Mouse (Mus musculus) forebrain, embryonic 16.5 days (tissue): ENCODE results near the gene Carm1. TPM values are rescaled to one million over a fixed set of nuclear protein-coding genes. Genes with fewer than 3 reads are reported as not detected.
"Not testable (repeated sequence)": the region's sequence is repeated elsewhere in the genome, so short reads cannot be mapped to it uniquely, and the experiment has no call there.

ENCODE experiments used
- ATAC-seq: fragments of 200-750 bp; cut with Nextera tagmentation; 2 replicates; pipeline ENCODE4 v1.8.0; 2017; ENCODE audit warnings: mild to moderate bottlenecking, moderate library complexity
- H3K27ac ChIP-seq: fragments of 300-500 bp; sonication (generic); 2 replicates; pipeline ENCODE4 v1.5.1; 2014; ENCODE audit warnings: low read length, control low read depth
- H3K27me3 ChIP-seq: fragments of 300-500 bp; sonication (generic); replicated peaks from 2 replicates; pipeline ENCODE4 v1.6.1; 2014; ENCODE audit warnings: low read length; ENCODE audit not compliant: control insufficient read depth, insufficient read depth
- H3K36me3 ChIP-seq: fragments of 300-500 bp; sonication (generic); 2 replicates; pipeline ENCODE4 v1.6.1; 2014; ENCODE audit not compliant: control insufficient read depth, insufficient read depth
- H3K4me1 ChIP-seq: fragments of 300-500 bp; sonication (generic); replicated peaks from 2 replicates; pipeline ENCODE4 v1.6.1; 2014; ENCODE audit warnings: low read length; ENCODE audit not compliant: control insufficient read depth, insufficient read depth
- H3K4me2 ChIP-seq: fragments of 300-500 bp; sonication (generic); 2 replicates; pipeline ENCODE4 v1.6.1; 2014; ENCODE audit warnings: mild to moderate bottlenecking, low read length, control low read depth
- H3K4me3 ChIP-seq: fragments of 300-500 bp; sonication (generic); replicated peaks from 2 replicates; pipeline ENCODE4 v1.5.1; 2014; ENCODE audit warnings: mild to moderate bottlenecking, low read length, control low read depth
- H3K9ac ChIP-seq: fragments of 300-500 bp; sonication (generic); replicated peaks from 2 replicates; pipeline ENCODE4 v1.6.1; 2014; ENCODE audit warnings: low read depth, low read length, control low read depth
- H3K9me3 ChIP-seq: fragments of 300-500 bp; sonication (generic); 2 replicates; pipeline ENCODE4 v1.6.1; 2016; ENCODE audit warnings: low read length; ENCODE audit not compliant: control insufficient read depth
- WGBS: fragments of 180-500 bp; shearing (Covaris S2); extraction: QIAGEN DNeasy Blood & Tissue Kit; methylation state at CpG from one replicate; pipeline ENCODE4 v1.1.7; 2014; 5-methylcytosine and 5-hydroxymethylcytosine counted together
- polyA plus RNA-seq: library from polyadenylated mRNA; unstranded; fragments of >200 nt; fragmentation: Nextera tagmentation; extraction: Ambion mirVana; gene quantifications from 2 replicates; pipeline ENCODE4 v1.2.1, GENCODE M21; 2015

Gene Carm1
- polyA plus RNA-seq, 1 experiment from 2014 or later: 26.5 TPM

- Histone ChIP-seq H3K27ac (peak within 1 kb of the TSS; percentile 84), H3K4me2 (peak within 1 kb of the TSS; percentile 78), H3K9ac (peak within 1 kb of the TSS; percentile 79), H3K27me3 (no peaks in the 10 kb centered on the region), H3K4me1 (peaks cover 16% of the 10 kb centered on the region), H3K36me3 (peaks cover 8% of the 10 kb centered on the region; the same call in 1 of the 2 replicates), H3K4me3 (peak within 1 kb of the TSS; percentile 79), H3K9me3 (no peaks in the 10 kb centered on the region)
- ATAC-seq: peak; percentile 96
- under 1% methylated on average over 44 of the region's 44 CpGs for WGBS
These were observed 36.7 kb upstream of the Carm1 start, which contains the start of gene Tmed1 for GRCm38 (mm10) chr9:21509772-21510688. Gene Tmed1, minus strand, starts transcription at chr9:21510252.

DNA sequence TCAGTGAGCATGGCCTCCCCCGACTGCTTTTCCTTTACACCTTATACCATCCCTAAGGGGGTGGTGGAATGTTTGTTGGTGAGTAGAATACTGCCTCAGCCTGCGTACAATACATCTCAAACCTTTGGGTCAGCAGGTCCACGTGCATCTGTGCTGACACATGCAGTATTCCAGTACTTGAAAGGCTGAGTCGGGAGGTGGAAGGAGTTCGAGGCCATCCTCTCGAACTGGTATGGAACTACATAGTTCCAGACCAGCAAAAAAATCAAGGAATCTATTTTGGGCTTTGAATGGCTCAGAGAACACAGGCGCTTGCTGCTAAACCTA is 36.0 kb upstream of the Carm1 start:
- no peak for ATAC-seq
- peak overlapping the region; percentile 78 for H3K4me2 ChIP-seq
- H3K9me3 ChIP-seq: no peaks in the 10 kb centered on the region
- peak overlapping the region; percentile 79 for H3K9ac ChIP-seq
- H3K36me3 ChIP-seq: peaks cover 4% of the 10 kb centered on the region; the same call in 1 of the 2 replicates
- 4% methylated on average over 7 of the region's 7 CpGs for WGBS
- peak overlapping the region; percentile 84 for H3K27ac ChIP-seq
- no peaks in the 10 kb centered on the region for H3K27me3 ChIP-seq
- peak overlapping the region; percentile 79 for H3K4me3 ChIP-seq
- peaks cover 16% of the 10 kb centered on the region for H3K4me1 ChIP-seq

DNA sequence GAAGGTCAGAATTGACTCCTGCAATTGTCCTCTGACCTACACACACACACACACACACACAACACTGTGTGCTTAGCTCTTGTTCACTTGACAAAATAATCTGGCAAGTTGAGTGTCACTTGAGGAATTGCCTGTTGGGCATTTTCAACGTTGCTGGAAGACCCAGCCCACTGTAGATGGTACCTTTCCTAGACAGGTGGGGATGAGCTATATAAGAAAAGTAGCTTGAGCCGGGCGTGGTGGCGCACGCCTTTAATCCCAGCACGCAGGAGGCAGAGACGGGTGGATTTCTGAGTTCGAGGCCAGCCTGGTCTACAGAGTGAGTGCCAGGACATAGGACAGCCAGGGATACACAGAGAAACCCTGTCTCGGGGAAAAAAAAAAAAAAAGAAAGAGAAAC is 35.6 kb upstream of the Carm1 start:
- Histone ChIP-seq H3K4me1 (peaks cover 16% of the 10 kb centered on the region), H3K9me3 (no peaks in the 10 kb centered on the region), H3K36me3 (peaks cover 4% of the 10 kb centered on the region; the same call in 1 of the 2 replicates), H3K27me3 (no peaks in the 10 kb centered on the region), H3K9ac (peak overlapping the region; percentile 79), H3K4me2 (peak overlapping the region; percentile 78), H3K27ac (peak overlapping the region; percentile 84), H3K4me3 (peak overlapping the region; percentile 79)
- WGBS: 82% methylated on average over 9 of the region's 9 CpGs
- no peak for ATAC-seq

DNA sequence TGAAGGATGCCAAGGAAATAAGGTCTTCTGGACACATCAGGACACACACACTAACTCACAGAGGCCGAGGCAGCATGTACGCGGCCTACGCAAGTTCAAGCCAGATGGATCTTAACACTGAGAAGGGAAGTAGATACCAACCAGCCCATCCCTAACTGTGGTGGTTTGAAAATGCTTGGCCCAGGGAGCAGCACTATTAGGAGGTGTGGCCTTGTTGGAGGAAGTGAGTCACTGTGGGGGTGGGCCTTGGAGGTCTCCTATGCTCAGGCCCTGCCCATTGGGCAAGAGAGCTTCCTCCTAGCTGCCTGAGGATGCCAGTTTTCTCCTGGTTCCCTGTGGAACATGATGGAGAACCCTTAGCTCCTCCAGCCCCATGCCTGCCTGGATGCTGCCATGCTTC is 33.2 kb upstream of the Carm1 start:
- Histone ChIP-seq H3K9ac (no peak overlapping the region), H3K4me2 (no peak overlapping the region), H3K4me1 (peaks cover 16% of the 10 kb centered on the region), H3K9me3 (no peaks in the 10 kb centered on the region), H3K4me3 (no peak overlapping the region), H3K27ac (no peak overlapping the region), H3K27me3 (no peaks in the 10 kb centered on the region), H3K36me3 (no peaks in the 10 kb centered on the region)
- no peak for ATAC-seq
- WGBS: 93% methylated on average over 4 of the region's 4 CpGs

DNA sequence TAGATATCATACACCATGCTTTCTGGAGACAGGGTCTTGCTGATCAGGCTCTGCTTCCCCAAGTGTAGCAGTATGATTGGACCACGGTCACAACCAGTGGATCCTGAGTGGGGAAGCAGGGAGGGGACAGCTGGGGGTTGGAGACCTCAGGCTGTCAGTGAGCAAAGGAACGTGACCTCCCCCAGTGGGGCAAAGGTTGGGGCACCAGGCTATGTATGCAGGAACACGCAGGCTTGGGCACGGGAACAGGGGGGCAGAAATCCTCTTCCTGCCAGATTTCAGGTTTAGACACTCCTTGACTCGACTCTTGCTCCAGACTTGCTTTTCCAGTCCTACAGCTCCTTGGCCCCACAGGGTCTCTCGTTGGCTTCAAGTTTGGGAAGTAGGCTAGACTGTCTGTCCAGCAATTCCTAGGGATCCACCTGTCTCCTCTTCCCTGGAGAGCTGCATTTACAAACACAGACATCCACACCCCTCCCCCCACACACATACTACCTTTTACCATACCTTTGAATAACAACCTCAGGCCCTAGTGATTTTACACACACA is 28.7 kb upstream of the Carm1 start:
- no peaks in the 10 kb centered on the region for H3K9me3 ChIP-seq
- ATAC-seq: no peak

DNA sequence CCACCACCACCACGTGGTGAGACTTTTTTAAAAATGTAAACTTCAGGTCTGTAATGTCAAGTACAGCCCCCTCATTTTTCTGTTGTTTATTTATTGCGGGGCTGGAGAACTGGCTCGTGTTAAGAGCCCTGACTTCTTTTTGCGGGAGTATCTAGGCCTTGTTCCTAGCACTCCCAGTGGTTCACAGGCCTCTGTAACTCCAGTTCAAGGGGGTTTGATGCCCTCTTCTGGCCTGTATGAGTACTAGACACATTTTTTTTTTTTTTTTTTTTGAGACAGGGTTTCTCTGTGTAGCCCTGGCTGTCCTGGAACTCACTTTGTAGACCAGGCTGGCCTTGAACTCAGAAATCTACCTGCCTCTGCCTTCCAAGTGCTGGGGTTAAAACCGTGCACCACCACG is 28.0 kb upstream of the Carm1 start:
- not testable (repeated sequence) for ATAC-seq, H3K27ac ChIP-seq, H3K36me3 ChIP-seq, H3K4me1 ChIP-seq, H3K9me3 ChIP-seq, H3K4me2 ChIP-seq, H3K27me3 ChIP-seq, H3K4me3 ChIP-seq, H3K9ac ChIP-seq
- WGBS: 89% methylated on average over 6 of the region's 6 CpGs

More for the DNA sequence above, 28.7 kb upstream of the Carm1 start:
- H3K4me1 ChIP-seq: no peaks in the 10 kb centered on the region
- no peak overlapping the region for H3K4me3 ChIP-seq
- H3K27me3 ChIP-seq: no peaks in the 10 kb centered on the region
- no peak overlapping the region for H3K9ac ChIP-seq
- no peaks in the 10 kb centered on the region for H3K36me3 ChIP-seq
- 89% methylated on average over 6 of the region's 6 CpGs for WGBS
- no peak overlapping the region for H3K4me2 ChIP-seq
- no peak overlapping the region for H3K27ac ChIP-seq

- H3K9me3 ChIP-seq: no peaks in the 10 kb centered on the region
- H3K4me3 ChIP-seq: no peak overlapping the region
- H3K27ac ChIP-seq: no peak overlapping the region
- no peaks in the 10 kb centered on the region for H3K27me3 ChIP-seq
- H3K9ac ChIP-seq: no peak overlapping the region
- H3K4me1 ChIP-seq: no peaks in the 10 kb centered on the region
- no peaks in the 10 kb centered on the region for H3K36me3 ChIP-seq
- no peak overlapping the region for H3K4me2 ChIP-seq
- WGBS: 83% methylated on average over 7 of the region's 7 CpGs
- ATAC-seq: no peak
These were observed 21.4 kb upstream of the Carm1 start for GRCm38 (mm10) chr9:21525142-21525936.

GRCm38 (mm10) chr9:21525937-21526633 is 20.6 kb upstream of the Carm1 start, which contains the start of gene AB124611:
Gene AB124611, plus strand, starts transcription at chr9:21526176.
- Histone ChIP-seq H3K36me3 (no peaks in the 10 kb centered on the region), H3K4me1 (no peaks in the 10 kb centered on the region), H3K4me2 (no peak within 1 kb of the TSS), H3K9me3 (no peaks in the 10 kb centered on the region), H3K9ac (no peak within 1 kb of the TSS), H3K27me3 (no peaks in the 10 kb centered on the region), H3K27ac (no peak within 1 kb of the TSS), H3K4me3 (no peak within 1 kb of the TSS)
- 65% methylated on average over 14 of the region's 14 CpGs for WGBS
- no peak for ATAC-seq

- no peak overlapping the region for H3K9ac ChIP-seq
- no peak overlapping the region for H3K4me2 ChIP-seq
- ATAC-seq: no peak
- 94% methylated on average over 3 of the region's 3 CpGs for WGBS
- H3K9me3 ChIP-seq: no peaks in the 10 kb centered on the region
- H3K36me3 ChIP-seq: no peaks in the 10 kb centered on the region
- no peak overlapping the region for H3K27ac ChIP-seq
- no peaks in the 10 kb centered on the region for H3K4me1 ChIP-seq
- H3K27me3 ChIP-seq: no peaks in the 10 kb centered on the region
- H3K4me3 ChIP-seq: no peak overlapping the region
These were observed 20.1 kb upstream of the Carm1 start for GRCm38 (mm10) chr9:21526634-21526944.
